Mouse (Mus musculus): ENCODE data around the gene Ston2.
A peak's percentile ranks its signal among the peaks of the same experiment; 100 is the strongest.

Ston2 gene

DNA sequence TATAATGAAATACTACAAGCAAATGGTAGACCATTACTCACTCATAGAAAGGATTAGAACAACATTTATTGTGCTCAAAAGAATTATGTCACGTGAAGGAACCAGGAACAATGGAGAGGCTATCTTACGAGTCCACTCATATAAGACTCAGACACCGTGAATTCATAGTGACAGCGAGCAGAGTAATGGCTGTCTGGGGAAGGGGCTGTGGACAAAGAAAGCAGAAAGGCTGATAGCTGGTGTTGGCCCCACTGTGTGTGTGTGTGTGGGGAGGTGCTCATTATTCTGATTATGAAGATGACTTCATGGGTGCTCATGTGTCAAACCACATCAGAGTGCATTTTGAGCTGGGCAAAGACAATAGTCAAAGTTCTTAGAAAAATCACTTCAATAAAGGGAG lies 92.4 kb downstream of the Ston2 start:
- DNase-seq, result no peak

- no peak for DNase-seq
These were observed 93.4 kb downstream of the Ston2 start for GRCm38 (mm10) chr12:91694748-91695147.

DNA sequence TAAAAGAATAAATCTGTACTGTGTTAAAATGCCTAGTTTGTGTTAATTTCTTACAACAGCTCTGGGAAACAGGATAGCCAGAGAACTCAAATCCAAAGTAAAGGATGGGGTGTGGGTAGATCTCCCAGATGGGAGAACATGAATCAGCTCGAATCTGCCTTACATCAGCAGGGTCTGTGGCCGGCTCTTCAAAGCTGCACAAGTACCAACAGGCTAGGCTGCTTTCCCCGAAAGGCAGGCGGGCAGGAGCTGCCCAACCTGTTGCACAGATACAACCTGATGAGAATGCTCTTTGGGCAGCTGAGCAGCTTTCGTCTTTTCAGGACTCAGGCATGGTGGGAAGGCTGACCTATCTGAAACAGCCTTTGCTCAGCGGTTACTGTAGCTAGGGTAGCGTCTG lies 94.6 kb downstream of the Ston2 start:
- no peak for DNase-seq

DNA sequence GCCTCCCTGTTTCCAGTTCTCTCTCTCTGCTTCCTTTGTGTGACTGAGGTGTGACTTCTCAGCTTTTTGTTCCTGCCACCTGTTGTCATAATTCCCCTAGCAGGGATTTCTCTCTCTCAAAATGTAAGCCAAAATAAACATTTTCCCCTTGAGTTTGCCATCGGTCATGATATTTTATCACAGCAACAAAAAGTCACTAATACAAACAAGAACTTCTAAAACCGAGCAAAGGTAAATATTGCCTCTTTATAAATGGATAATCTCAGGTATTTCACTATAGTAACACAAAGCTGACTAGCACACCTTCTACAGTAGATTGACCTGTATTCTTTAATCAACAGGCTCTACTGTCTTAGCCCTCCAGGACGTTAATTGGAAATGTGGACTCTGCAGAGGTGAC lies 95.2 kb downstream of the Ston2 start:
- no peak for DNase-seq

- no peak for DNase-seq
These were observed 102.4 kb downstream of the Ston2 start for GRCm38 (mm10) chr12:91685674-91686290.

DNA sequence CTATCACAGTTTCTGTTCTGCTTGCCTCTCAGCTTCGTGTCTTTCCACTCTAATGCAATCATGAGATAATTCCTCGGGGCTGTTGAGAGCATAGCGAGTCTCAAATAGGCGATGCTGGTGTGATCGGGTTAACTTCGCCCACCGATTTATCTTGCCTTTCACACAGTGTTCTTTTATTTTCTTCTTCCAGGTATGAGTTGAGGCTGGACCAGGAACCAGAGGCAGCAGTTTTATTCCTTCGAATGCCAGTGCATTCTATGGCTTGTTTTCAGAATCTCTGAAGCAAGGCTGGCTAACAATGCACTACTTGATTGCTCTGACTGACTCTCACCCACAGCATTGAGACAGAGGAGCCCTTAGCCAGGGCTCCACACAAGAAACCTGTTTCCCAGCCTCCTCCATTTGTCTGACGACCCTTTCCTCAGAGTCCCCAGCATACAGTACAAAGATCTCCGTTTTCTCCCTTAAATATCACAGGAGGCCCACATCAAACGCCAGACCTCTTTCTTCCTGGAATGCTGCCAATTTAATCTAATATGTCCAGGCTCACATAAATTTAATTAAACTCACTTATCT lies 103.3 kb downstream of the Ston2 start:
- DNase-seq, result no peak

DNA sequence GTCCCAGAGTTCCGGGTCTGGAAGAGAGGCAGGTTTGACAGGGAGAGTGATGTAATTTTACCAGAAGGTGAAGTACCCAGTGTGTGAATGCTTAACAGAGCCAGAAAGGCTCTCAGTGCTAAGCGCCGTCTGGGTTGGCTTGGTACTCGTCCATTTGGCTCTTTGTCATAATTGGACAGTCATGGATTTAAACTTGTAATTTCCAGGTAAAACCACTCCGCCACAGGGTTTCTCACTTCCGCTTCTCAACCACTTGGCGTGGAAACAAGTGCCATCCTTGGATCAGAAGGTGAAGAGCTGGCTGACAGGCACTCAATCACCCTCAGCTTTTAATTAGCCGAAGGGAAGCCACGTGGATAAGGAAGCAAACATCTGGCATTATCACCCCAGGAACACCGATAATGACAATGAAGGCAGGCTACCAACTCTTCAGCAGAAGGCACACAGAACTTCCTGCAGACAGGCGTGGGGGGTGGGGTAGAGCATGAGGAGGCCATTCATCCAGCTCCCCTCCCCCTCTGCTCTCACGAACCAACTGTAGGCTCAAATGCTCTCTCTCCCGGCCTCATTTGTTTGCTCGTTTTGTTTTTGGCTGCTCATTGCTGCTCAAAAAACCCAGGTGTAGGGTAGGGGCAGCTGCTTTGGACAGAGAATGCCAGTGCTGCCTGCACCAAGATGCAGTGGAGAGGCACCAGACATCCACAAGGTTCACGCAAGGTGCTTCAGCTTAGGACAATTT lies 103.9 kb downstream of the Ston2 start:
- DNase-seq, result no peak

- no peak for DNase-seq
These were observed 104.6 kb downstream of the Ston2 start for GRCm38 (mm10) chr12:91683549-91684100.

DNA sequence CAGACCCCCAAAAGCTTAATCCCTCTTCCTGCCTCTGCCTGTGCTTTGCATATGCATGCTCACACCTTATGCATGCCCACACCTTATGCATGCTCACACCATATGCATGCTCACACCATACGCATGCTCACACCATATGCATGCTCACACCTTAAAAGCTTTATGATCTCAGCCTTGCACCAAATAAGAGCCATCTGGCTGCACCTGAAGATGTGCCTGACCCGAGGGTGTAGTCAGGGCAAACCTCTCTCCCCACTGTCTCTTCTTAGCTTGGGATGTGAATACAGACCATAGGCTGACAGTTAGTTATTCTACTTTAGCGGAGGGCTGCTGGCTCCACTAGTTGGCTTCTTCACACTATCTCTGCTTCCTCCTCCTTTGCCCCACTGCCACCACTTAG lies 105.1 kb downstream of the Ston2 start:
- DNase-seq, result no peak

DNA sequence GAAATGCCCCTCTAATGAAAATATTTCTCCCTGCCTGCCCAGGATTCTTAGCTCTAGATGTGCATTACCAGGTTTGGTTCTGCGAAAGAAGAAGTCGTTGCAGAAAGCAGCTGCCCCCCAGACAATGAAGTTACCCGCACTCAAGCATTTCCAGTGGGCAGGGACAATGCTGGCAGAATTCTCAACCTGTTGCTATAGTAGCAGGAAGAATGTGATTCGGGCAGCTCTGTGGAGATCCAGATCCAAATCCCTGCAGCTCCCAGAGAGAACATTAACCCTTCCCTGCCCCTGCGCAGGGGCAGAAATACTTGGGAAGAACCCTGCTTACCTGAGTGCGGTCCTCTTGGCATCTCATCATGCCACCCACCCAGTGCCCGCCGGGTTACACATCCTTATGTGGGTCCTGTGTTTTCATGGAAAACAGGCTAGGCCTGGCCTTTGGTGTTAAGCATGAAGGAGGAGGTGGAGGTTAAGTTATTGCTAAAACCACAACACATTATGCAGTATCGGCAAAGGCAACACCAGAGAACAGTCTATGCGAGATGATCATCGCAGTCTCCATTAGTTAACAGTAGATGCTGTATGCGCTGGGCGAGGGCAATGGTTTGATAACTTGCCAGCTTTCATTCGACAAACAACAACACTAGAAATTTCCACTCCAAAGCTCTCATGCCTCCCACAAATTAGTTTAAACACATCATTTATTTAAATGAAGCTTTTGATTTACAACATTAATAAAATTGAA lies 108.7 kb downstream of the Ston2 start:
- DNase-seq, result peak; percentile 23

- no peak for DNase-seq
These were observed 112.2 kb downstream of the Ston2 start for GRCm38 (mm10) chr12:91675937-91676336.

DNA sequence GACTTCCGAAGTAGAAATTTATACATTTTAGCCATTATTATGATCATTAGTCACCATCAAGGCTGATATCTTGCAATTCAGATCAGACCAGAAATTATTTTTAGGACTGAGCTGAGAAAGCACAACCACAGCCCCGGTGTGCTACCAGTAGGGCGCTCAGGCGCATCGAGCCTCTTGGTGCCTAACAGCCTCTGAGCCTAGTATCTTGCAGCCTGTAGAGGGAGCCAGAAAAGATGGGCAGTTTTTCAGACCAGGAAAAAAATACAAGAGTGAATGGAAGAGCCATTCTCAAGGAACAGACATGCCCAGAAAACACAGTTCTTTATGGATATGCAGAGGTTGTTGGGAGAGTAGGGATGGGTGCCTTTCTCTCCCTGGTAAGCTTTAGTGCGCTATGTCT lies 115.0 kb downstream of the Ston2 start:
- no peak for DNase-seq

DNA sequence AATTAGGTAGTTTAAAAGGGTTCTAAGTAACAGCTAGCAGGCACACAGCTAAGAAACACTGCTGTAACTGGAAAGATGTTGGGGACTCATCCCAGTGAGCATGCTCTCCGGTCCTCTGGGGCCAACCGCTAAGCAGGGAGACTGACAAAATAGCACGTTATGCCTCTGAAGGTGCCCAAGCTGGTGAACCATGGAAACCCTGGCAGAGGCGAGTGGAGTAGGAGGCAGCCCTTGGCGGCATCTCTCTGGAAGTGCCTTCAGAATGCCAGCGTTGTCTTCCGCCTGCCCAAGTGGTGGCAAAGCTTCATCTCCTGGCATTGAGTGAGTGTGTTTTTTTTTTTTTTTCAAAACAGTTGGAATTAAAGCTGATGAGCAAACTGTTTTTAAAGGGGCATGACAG lies 115.7 kb downstream of the Ston2 start:
- peak; percentile 18 for DNase-seq

DNA sequence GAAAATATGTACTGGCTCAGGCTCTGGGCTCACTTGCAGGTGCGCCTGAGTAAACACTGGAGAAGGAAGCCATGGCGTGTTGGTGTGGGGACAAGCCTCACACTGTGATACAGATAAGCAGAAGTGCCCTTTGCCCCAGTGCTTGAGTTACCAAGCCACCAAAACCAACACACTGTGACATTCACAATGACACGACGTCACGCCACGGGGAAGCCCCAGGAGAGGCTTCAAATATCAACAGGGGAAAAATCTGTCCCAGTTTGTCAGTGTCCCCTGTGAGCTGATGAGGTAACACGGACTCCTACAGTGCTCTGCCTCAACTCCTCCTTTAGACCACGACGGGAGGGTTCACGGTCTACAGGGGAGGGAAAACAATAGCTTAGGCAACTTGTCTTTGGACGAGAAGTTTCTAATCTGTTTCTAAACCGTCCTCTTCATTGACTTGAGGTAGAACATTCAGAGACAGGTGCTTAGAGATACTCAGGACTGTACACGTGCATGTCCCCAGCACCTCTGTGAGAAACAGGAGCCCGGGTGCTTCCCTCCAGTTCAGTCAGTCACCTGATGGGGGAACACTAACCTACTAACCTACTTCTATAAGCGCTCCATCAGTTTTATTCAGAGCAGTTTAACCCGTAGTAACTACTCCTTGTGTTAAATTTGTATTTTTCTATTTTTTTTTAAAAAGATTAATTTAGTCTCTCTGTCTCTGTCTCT lies 119.5 kb downstream of the Ston2 start:
- DNase-seq, result no peak

DNA sequence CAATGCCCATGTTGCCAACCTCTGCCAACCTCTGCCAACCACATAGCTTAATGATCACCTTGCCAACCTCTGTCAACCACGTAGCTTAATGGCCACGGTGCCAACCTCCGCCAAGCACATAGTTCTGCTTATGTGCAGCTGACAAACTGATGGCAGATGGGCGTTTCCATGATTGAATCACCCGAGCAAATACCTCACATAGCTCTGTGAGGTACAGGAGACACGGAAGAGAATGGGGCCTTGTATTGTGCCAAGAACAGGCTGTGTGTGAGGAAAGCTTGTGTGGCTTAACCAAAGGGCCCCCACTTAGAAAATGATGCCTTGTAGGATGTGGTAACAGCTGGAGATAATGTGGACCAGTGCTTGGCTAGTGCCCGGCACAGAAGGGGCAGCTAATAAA lies 120.4 kb downstream of the Ston2 start:
- DNase-seq, result no peak

- DNase-seq, result no peak
These were observed 121.6 kb downstream of the Ston2 start for GRCm38 (mm10) chr12:91666607-91667006.

- no peak for DNase-seq
These were observed 122.8 kb downstream of the Ston2 start for GRCm38 (mm10) chr12:91665431-91665830.

- DNase-seq, result no peak
These were observed 124.9 kb downstream of the Ston2 start for GRCm38 (mm10) chr12:91663260-91663659.

GRCm38 (mm10) chr12:91662844-91663243 lies 125.3 kb downstream of the Ston2 start:
- no peak for DNase-seq

- DNase-seq, result no peak
These were observed 127.4 kb downstream of the Ston2 start for GRCm38 (mm10) chr12:91660640-91661417.

DNA sequence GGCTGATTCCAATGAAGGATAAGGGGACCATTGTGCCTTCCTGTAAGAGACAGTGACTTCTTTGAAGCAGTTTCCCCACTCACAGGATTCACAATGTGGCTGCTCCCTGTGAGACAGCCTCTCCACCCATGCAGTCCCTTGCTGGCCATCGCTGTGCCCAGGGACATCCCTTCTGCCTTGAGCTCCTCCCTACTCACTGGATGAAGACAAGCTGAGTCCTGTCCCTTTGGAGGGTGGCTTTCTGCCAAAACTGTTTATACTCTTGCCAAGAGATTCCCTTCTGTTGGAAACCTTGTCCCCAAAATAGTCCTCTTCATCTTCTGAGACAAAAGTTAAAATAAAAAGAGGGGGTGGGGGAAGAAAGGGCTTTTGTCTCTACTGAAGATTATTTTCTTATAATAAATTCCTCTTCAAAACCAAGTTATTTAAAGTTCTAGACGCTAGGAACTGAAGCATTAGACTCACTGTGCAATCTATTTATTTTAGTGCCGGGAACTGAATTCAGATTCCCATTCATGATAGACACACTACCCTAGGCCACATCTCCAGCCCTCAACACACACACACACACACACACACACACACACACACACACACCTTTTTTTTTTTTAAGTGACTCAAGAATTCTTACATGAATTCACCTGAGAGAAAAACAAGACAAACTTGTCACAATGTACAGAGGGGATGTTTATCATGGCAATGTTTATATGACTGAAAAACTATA lies 133.6 kb downstream of the Ston2 start:
- DNase-seq, result no peak
